Mouse (Mus musculus) midbrain, embryonic 10.5 days (tissue): Measurements from ENCODE around the gene Plekhf1. TPM values are rescaled to one million over a fixed set of nuclear protein-coding genes. Genes with fewer than 3 reads are reported as not detected.
A peak's percentile ranks its signal among the peaks of the same experiment; 100 is the strongest.

Experiments used
- DNase-seq: peaks from one replicate; pipeline ENCODE4 v3.0.0-alpha.2; 2017; ENCODE audit warnings: low spot score
- H3K27ac ChIP-seq: fragments of 300-500 bp; sonication (generic); replicated peaks from 2 replicates; pipeline ENCODE4 v1.5.1; 2016; ENCODE audit warnings: mild to moderate bottlenecking
- H3K27me3 ChIP-seq: fragments of 300-500 bp; sonication (generic); 2 replicates; pipeline ENCODE4 v1.6.1; 2016; ENCODE audit warnings: low read depth, mild to moderate bottlenecking; ENCODE audit not compliant: poor library complexity, severe bottlenecking
- H3K36me3 ChIP-seq: fragments of 300-500 bp; sonication (generic); 2 replicates; pipeline ENCODE4 v1.6.1; 2016; ENCODE audit warnings: mild to moderate bottlenecking, moderate library complexity
- H3K4me1 ChIP-seq: fragments of 300-500 bp; sonication (generic); 2 replicates; pipeline ENCODE4 v1.6.1; 2016
- H3K4me3 ChIP-seq: fragments of 300-500 bp; sonication (generic); 2 replicates; pipeline ENCODE4 v1.5.1; 2016; ENCODE audit warnings: mild to moderate bottlenecking, moderate library complexity
- H3K9me3 ChIP-seq: fragments of 300-500 bp; sonication (generic); replicated peaks from 2 replicates; pipeline ENCODE4 v1.6.1; 2016; ENCODE audit warnings: mild to moderate bottlenecking
- WGBS: fragments of 180-500 bp; shearing (Covaris S2); methylation state at CpG from one replicate; pipeline ENCODE4 v1.1.7; 2016; 5-methylcytosine and 5-hydroxymethylcytosine counted together
- polyA plus RNA-seq: library from polyadenylated mRNA; unstranded; fragments of >200 nt; fragmentation: Nextera tagmentation; extraction: Ambion mirVana; gene quantifications from 2 replicates; pipeline ENCODE4 v1.2.1, GENCODE M21; 2016

Gene Plekhf1
- polyA plus RNA-seq, 1 experiment from 2014 or later: 2.6 TPM

GRCm38 (mm10) chr7:38214473-38215214 is 13.2 kb downstream of the Plekhf1 start:
- H3K27ac ChIP-seq: no peak overlapping the region
- H3K4me3 ChIP-seq: no peak overlapping the region
- H3K9me3 ChIP-seq: no peaks in the 10 kb centered on the region
- no peaks in the 10 kb centered on the region for H3K4me1 ChIP-seq
- no peak for DNase-seq
- no peaks in the 10 kb centered on the region for H3K27me3 ChIP-seq
- WGBS: 82% methylated on average over 5 of the region's 5 CpGs
- no peaks in the 10 kb centered on the region for H3K36me3 ChIP-seq

GRCm38 (mm10) chr7:38212651-38213062 is 15.2 kb downstream of the Plekhf1 start:
- WGBS: 72% methylated on average over 3 of the region's 3 CpGs
- H3K4me3 ChIP-seq: no peak overlapping the region
- no peaks in the 10 kb centered on the region for H3K4me1 ChIP-seq
- H3K36me3 ChIP-seq: no peaks in the 10 kb centered on the region
- no peaks in the 10 kb centered on the region for H3K27me3 ChIP-seq
- H3K9me3 ChIP-seq: no peaks in the 10 kb centered on the region
- H3K27ac ChIP-seq: no peak overlapping the region
- DNase-seq: no peak

- H3K4me3 ChIP-seq: no peak overlapping the region
- H3K27me3 ChIP-seq: no peaks in the 10 kb centered on the region
- H3K9me3 ChIP-seq: no peaks in the 10 kb centered on the region
- no peaks in the 10 kb centered on the region for H3K4me1 ChIP-seq
- WGBS: 70% methylated on average over 11 of the region's 11 CpGs
- H3K36me3 ChIP-seq: no peaks in the 10 kb centered on the region
- no peak overlapping the region for H3K27ac ChIP-seq
- no peak for DNase-seq
These were observed 18.2 kb downstream of the Plekhf1 start for GRCm38 (mm10) chr7:38209478-38210152.

- no peak overlapping the region for H3K4me3 ChIP-seq
These were observed 18.8 kb downstream of the Plekhf1 start for GRCm38 (mm10) chr7:38208969-38209368.

GRCm38 (mm10) chr7:38206564-38206963 is 21.3 kb downstream of the Plekhf1 start:
- Histone ChIP-seq H3K27ac (no peak overlapping the region), H3K27me3 (no peaks in the 10 kb centered on the region), H3K4me3 (no peak overlapping the region), H3K9me3 (no peaks in the 10 kb centered on the region), H3K36me3 (no peaks in the 10 kb centered on the region), H3K4me1 (no peaks in the 10 kb centered on the region)
- DNase-seq: no peak
- WGBS: 80% methylated on average over 3 of the region's 3 CpGs

More at GRCm38 (mm10) chr7:38208969-38209368, 18.8 kb downstream of the Plekhf1 start:
- no peaks in the 10 kb centered on the region for H3K4me1 ChIP-seq
- no peak for DNase-seq
- WGBS: 75% methylated on average over 3 of the region's 3 CpGs
- no peaks in the 10 kb centered on the region for H3K36me3 ChIP-seq
- H3K9me3 ChIP-seq: no peaks in the 10 kb centered on the region
- H3K27ac ChIP-seq: no peak overlapping the region
- H3K27me3 ChIP-seq: no peaks in the 10 kb centered on the region

GRCm38 (mm10) chr7:38205801-38206200 is 22.0 kb downstream of the Plekhf1 start:
- Histone ChIP-seq H3K4me1 (peaks cover 2% of the 10 kb centered on the region), H3K27me3 (no peaks in the 10 kb centered on the region), H3K9me3 (no peaks in the 10 kb centered on the region), H3K36me3 (no peaks in the 10 kb centered on the region), H3K27ac (no peak overlapping the region), H3K4me3 (no peak overlapping the region)
- 44% methylated on average over 2 of the region's 2 CpGs for WGBS
- DNase-seq: no peak

GRCm38 (mm10) chr7:38204314-38204713 is 23.5 kb downstream of the Plekhf1 start:
- H3K4me1 ChIP-seq: peaks cover 7% of the 10 kb centered on the region
- no peaks in the 10 kb centered on the region for H3K36me3 ChIP-seq
- no peak overlapping the region for H3K4me3 ChIP-seq
- H3K27ac ChIP-seq: no peak overlapping the region
- no peaks in the 10 kb centered on the region for H3K9me3 ChIP-seq
- no peak for DNase-seq
- 87% methylated on average over 6 of the region's 6 CpGs for WGBS
- no peaks in the 10 kb centered on the region for H3K27me3 ChIP-seq

- no peak overlapping the region for H3K4me3 ChIP-seq
- no peaks in the 10 kb centered on the region for H3K27me3 ChIP-seq
- H3K9me3 ChIP-seq: no peaks in the 10 kb centered on the region
- 48% methylated on average over 3 of the region's 3 CpGs for WGBS
- DNase-seq: no peak
- H3K36me3 ChIP-seq: no peaks in the 10 kb centered on the region
- H3K4me1 ChIP-seq: peaks cover 7% of the 10 kb centered on the region
- no peak overlapping the region for H3K27ac ChIP-seq
These were observed 26.5 kb downstream of the Plekhf1 start for GRCm38 (mm10) chr7:38201290-38201658.

- WGBS: 8% methylated on average over 28 of the region's 28 CpGs
These were observed 27.1 kb downstream of the Plekhf1 start for GRCm38 (mm10) chr7:38200606-38201289.

GRCm38 (mm10) chr7:38199907-38200605 is 27.8 kb downstream of the Plekhf1 start:
- H3K36me3 ChIP-seq: no peaks in the 10 kb centered on the region
- H3K27ac ChIP-seq: no peak overlapping the region
- no peaks in the 10 kb centered on the region for H3K27me3 ChIP-seq
- WGBS: 69% methylated on average over 8 of the region's 8 CpGs
- peaks cover 7% of the 10 kb centered on the region for H3K4me1 ChIP-seq
- H3K4me3 ChIP-seq: peak overlapping the region; percentile 50
- DNase-seq: no peak
- H3K9me3 ChIP-seq: no peaks in the 10 kb centered on the region

More at GRCm38 (mm10) chr7:38200606-38201289, 27.1 kb downstream of the Plekhf1 start:
- no peaks in the 10 kb centered on the region for H3K36me3 ChIP-seq
- H3K9me3 ChIP-seq: no peaks in the 10 kb centered on the region
- DNase-seq: peak; percentile 89
- H3K4me1 ChIP-seq: peaks cover 7% of the 10 kb centered on the region
- no peaks in the 10 kb centered on the region for H3K27me3 ChIP-seq
- peak overlapping the region; percentile 50 for H3K4me3 ChIP-seq
- H3K27ac ChIP-seq: no peak overlapping the region

GRCm38 (mm10) chr7:38191571-38191970 is 36.2 kb downstream of the Plekhf1 start:
- 42% methylated on average over 10 of the region's 10 CpGs for WGBS
- Histone ChIP-seq H3K36me3 (peaks cover 14% of the 10 kb centered on the region; the same call in 1 of the 2 replicates), H3K27ac (no peak overlapping the region), H3K4me1 (no peaks in the 10 kb centered on the region), H3K4me3 (no peak overlapping the region), H3K9me3 (no peaks in the 10 kb centered on the region), H3K27me3 (no peaks in the 10 kb centered on the region)
- DNase-seq: peak; percentile 24

GRCm38 (mm10) chr7:38191146-38191545 is 36.7 kb downstream of the Plekhf1 start:
- 57% methylated on average over 8 of the region's 8 CpGs for WGBS
- DNase-seq: no peak
- Histone ChIP-seq H3K9me3 (no peaks in the 10 kb centered on the region), H3K27ac (no peak overlapping the region), H3K27me3 (no peaks in the 10 kb centered on the region), H3K4me1 (no peaks in the 10 kb centered on the region), H3K4me3 (no peak overlapping the region), H3K36me3 (peaks cover 14% of the 10 kb centered on the region; the same call in 1 of the 2 replicates)
